Mouse (Mus musculus) olfactory bulb, adult 2 months (tissue): ENCODE results near the gene Pcsk6.

Experiments used
- CTCF ChIP-seq: fragments of 200-500 bp; IDR thresholded peaks from 2 replicates; pipeline ENCODE4 v1.5.1; 2012; ENCODE audit warnings: low read depth, mild to moderate bottlenecking, low read length, moderate library complexity; ENCODE audit not compliant: insufficient read depth
- POLR2A ChIP-seq: fragments of 200-500 bp; IDR thresholded peaks from 2 replicates; pipeline ENCODE4 v1.6.1; 2012; ENCODE audit warnings: mild to moderate bottlenecking, low read depth, low read length, moderate library complexity; ENCODE audit not compliant: insufficient read depth

GRCm38 (mm10) chr7:65906528-65907272 lies 45.2 kb downstream of the Pcsk6 start:
- no peak for TF ChIP-seq CTCF
- TF ChIP-seq POLR2A: no peak
